ENCODE assay signal across 8 mouse cellular contexts in genomic region chr19:21272655-21273284, GRCm38 (mm10). TPM values are rescaled to one million over a fixed set of nuclear protein-coding genes. Genes with fewer than 3 reads are reported as not detected.
DNase-seq lines count a peak whose midpoint lies in the region; ATAC-seq and TF ChIP-seq lines count a peak whose summit lies in the region.

No protein-coding gene starts in this region.

- peak; percentile 28 for ATAC-seq in activated CD4-positive, CD25-positive, alpha-beta regulatory T cell, adult 4 months
- ATAC-seq in hindbrain, postnatal 0 days: peak; percentile 64; the same call in 1 of the 2 replicates

- TF ChIP-seq CTCF in cortical plate, adult 2 months (IDR thresholded peaks at IDR 0.05; ENCODE audit: extremely low read depth, insufficient read depth, low read length): no peak
- no peak for TF ChIP-seq CTCF in hindbrain, postnatal 0 days (IDR thresholded peaks at IDR 0.05; ENCODE audit: low read depth)

- peak overlapping the region; percentile 87 for H3K4me3 ChIP-seq in cortical plate, adult 2 months (ENCODE audit: insufficient read depth, low read length)
- peak overlapping the region; percentile 97 for H3K4me3 ChIP-seq in hindbrain, postnatal 0 days (ENCODE audit: low read length)
- H3K4me3 ChIP-seq in megakaryocyte, embryonic 14.5 days (replicated peaks): peak overlapping the region; percentile 95

- intact Hi-C loops in left cerebral cortex, postnatal 10 days (cut with DNase I): loop anchor here (5.0 to 10.0 kb wide), 3 partner anchors 235 to 478 kb away; no protein-coding TSS in a partner anchor

- H3K27me3 ChIP-seq in hindbrain, postnatal 0 days (ENCODE audit: insufficient read depth, low read length): no peaks in the 10 kb centered on the region
- no peaks in the 10 kb centered on the region for H3K27me3 ChIP-seq in megakaryocyte, embryonic 14.5 days (replicated peaks)

- no peak for TF ChIP-seq POLR2A in cortical plate, adult 2 months (IDR thresholded peaks at IDR 0.05; ENCODE audit: extremely low read depth, insufficient read depth, low read length)

- no peaks in the 10 kb centered on the region; the same call in 1 of the 2 replicates for H3K4me1 ChIP-seq in cortical plate, adult 2 months (ENCODE audit: control insufficient read depth, insufficient read depth, low read length)
- peaks cover 15% of the 10 kb centered on the region for H3K4me1 ChIP-seq in hindbrain, postnatal 0 days (ENCODE audit: insufficient read depth, low read length)
- peaks cover 35% of the 10 kb centered on the region for H3K4me1 ChIP-seq in megakaryocyte, embryonic 14.5 days

- peak; percentile 51 to 53 for DNase-seq in gastrocnemius, adult 8-10 months (ENCODE audit: low spot score in 2 of 2)
- peak; percentile 79 for DNase-seq in hindbrain, postnatal 0 days (ENCODE audit: low spot score)
- peak; percentile 34 to 90 for DNase-seq in left cerebral cortex, postnatal 10 days (ENCODE audit: extremely low spot score in 1 of 2, low spot score in 2 of 2)
- DNase-seq in right cerebral cortex, postnatal 4 days: peak; percentile 54
- DNase-seq in yolk sac, embryonic 10.5 days (ENCODE audit: low spot score): peak; percentile 76

- peak overlapping the region; percentile 98 for H3K9ac ChIP-seq in hindbrain, postnatal 0 days (replicated peaks; ENCODE audit: low read length)

- H3K4me2 ChIP-seq in hindbrain, postnatal 0 days (ENCODE audit: low read depth, low read length): peak overlapping the region; percentile 68

- H3K27ac ChIP-seq in cortical plate, adult 2 months (ENCODE audit: insufficient read depth, low read length): peak overlapping the region; percentile 100
- peak overlapping the region; percentile 100 for H3K27ac ChIP-seq in hindbrain, postnatal 0 days

- WGBS in hindbrain, postnatal 0 days: under 1% methylated on average over 58 of the region's 66 CpGs

- H3K9me3 ChIP-seq in hindbrain, postnatal 0 days (ENCODE audit: low read length): no peaks in the 10 kb centered on the region
- no peaks in the 10 kb centered on the region for H3K9me3 ChIP-seq in megakaryocyte, embryonic 14.5 days

- no peaks in the 10 kb centered on the region; the same call in 1 of the 2 replicates for H3K36me3 ChIP-seq in hindbrain, postnatal 0 days (ENCODE audit: insufficient read depth, low read length)
- peaks cover 33% of the 10 kb centered on the region for H3K36me3 ChIP-seq in megakaryocyte, embryonic 14.5 days (replicated peaks; ENCODE audit: low read length)

RNA-seq across cellular contexts. Expression of gene Zfand5, which starts 0.7 kb away (rescaled TPM):
- polyA plus RNA-seq in activated CD4-positive, CD25-positive, alpha-beta regulatory T cell, adult 4 months (2017; shearing (Covaris generic)): 10 to 100 TPM; 13.2 to 16.8 TPM
- polyA plus RNA-seq in cortical plate, adult 2 months (2012; rRNA removed): 120 and 121 TPM in 2 replicates
- 100 to 1,000 TPM; 247 to 295 (median 262) TPM for total RNA-seq in gastrocnemius, adult 8-10 months (2022)
- total RNA-seq in hindbrain, postnatal 0 days (2014; rRNA removed): 83.2 and 90.7 TPM in 2 replicates
- 133 and 137 TPM in 2 replicates for polyA plus RNA-seq in hindbrain, postnatal 0 days (2015; fragmentation: Nextera tagmentation; extraction: Ambion mirVana)
- 100 to 1,000 TPM; 166 to 167 TPM for total RNA-seq in left cerebral cortex, postnatal 10 days (2021)
- polyA plus RNA-seq in megakaryocyte, embryonic 14.5 days (2012; ENCODE audit: insufficient read depth, low replicate concordance): 54.3 and 143 TPM in 2 replicates

Comparison
In these comparisons a context has a peak if more than half of its experiments do, and no peak if none do; other contexts are left out.
1. Peak in every context shown above with its lines: DNase-seq, ATAC-seq, H3K4me3 ChIP-seq and H3K27ac ChIP-seq.